Mouse (Mus musculus) kidney, adult 8-10 months (tissue): Measurements from ENCODE around the gene Cirbp.

ENCODE experiments used
- DNase-seq, 2 experiments: peaks; one replicate each; pipeline ENCODE4 v3.0.0; 2022

Gene Cirbp

DNA sequence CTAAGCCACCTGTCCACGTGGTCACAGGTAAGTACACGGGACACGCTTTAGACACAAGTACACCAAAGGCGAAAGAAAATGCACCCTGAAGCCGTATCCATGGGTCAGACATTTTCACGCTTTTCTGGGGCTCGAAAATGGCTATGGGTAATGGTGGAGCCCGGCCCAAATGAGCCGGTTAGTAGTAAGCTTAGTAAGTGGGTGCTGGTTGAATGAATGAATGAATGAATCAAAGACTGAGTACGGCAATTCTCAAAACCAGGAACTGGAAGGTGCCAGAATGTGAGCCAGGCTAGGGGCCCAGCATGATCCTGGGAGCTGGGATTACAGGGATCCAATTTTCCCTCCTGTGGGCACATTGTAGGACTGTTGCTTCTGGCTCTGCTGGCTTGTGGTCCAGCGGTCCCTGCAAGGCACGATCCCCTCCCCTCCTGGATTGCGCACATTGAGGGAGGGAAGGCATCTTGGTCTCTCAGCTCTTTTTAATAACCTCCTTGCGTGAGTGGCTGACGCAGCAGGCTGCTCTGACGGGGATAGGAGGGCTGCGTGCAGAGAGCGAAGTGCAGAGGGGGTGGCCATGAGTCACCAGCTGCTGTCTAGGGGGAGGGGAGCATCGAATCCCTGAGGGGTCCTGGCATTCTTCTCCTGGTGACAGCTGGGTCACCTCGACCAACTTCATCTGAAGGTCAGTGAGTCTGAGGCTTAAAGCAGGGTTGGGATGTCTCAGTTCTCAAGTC lies at the start of gene Cirbp:
Gene Cirbp (plus strand): TSS at position 594 of the 737 bp plus-strand sequence.
- DNase-seq, result peak; percentile 56 to 61

- DNase-seq, result peak in 1 of 2 experiments; percentile 23
Measured at GRCm38 (mm10) chr10:80116563-80116926, 49.2 kb upstream of the Cirbp start.

GRCm38 (mm10) chr10:80116927-80117691 lies 48.7 kb upstream of the Cirbp start:
- DNase-seq, result peak in 1 of 2 experiments; percentile 39

- no peak for DNase-seq
Measured at GRCm38 (mm10) chr10:80117736-80118135, 48.0 kb upstream of the Cirbp start.

- DNase-seq, result no peak
Measured at GRCm38 (mm10) chr10:80118552-80118951, 47.2 kb upstream of the Cirbp start.

- no peak for DNase-seq
Measured at GRCm38 (mm10) chr10:80120146-80120545, 45.6 kb upstream of the Cirbp start.

- no peak for DNase-seq
Measured at GRCm38 (mm10) chr10:80121639-80122038, 44.1 kb upstream of the Cirbp start.

GRCm38 (mm10) chr10:80123932-80124562 lies 41.7 kb upstream of the Cirbp start:
- DNase-seq, result no peak

DNA sequence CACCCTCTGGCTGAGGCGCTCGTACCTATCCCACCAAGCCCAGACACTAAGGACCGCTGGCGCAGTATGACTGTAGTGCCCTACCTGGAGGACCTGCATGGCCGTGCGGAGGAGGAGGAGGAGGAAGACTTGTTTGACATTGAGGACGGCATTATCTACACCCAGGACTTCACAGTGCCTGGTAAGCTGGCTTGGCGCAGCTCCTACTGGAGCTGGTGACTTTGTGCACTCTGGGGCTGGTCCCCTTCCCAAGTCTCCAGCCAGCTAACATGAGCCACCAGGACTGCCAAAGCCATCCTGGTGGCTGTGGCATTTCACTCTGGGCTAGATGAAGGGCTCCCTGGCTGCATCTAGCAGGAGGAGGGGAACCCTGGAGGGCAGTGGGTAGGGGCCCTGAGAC lies 37.9 kb upstream of the Cirbp start:
- no peak for DNase-seq

DNA sequence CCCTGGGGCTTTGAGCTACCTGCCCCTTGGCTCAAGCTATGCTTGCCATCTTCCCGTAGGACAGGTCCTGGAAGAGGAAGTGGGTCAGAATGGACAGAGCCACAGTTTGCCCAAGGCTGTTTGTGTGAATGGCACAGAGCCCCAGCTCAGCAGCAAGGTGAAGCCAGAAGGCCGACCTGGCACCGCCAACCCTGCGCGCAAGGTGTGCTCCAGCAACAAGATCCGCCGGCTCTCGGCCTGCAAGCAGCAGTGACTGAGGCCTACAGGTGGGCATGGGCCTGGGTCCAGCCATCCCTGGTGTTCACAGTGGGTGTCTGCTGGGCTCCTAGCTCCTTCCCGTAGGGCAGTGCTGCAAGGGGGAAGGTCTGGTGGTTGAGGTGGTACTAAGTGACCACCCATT lies 35.9 kb upstream of the Cirbp start:
- no peak for DNase-seq

DNA sequence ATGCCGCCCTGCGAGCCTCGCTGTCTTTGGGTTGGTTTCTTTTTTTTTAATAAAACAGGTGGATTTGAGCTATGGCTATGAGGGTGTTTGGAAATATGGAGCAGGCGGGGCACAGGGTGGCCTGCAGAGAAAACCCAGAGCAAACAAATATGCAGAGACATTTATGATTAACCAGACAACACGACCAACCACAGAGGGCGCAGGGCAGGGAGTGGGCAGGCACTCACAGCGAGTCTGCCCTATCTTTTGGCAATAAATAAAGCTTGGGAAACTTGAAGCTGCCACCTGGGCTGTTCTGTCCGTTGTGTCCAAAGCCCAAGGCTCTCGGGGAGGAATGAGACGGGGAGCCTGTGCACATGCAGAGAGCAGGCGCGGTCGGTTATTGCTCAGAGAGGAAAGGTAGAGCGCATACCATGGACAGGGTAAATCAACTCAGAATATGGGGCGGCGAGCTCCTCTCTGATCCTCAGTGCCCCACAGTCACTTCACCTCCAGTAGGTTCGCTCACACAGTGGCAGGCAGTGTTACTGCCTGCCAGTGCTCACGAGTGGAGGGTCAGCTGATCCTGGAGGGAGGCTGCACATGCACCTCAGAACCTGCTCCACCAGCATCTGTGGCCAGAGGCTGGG lies 35.3 kb upstream of the Cirbp start:
- peak; percentile 79 to 80 for DNase-seq

DNA sequence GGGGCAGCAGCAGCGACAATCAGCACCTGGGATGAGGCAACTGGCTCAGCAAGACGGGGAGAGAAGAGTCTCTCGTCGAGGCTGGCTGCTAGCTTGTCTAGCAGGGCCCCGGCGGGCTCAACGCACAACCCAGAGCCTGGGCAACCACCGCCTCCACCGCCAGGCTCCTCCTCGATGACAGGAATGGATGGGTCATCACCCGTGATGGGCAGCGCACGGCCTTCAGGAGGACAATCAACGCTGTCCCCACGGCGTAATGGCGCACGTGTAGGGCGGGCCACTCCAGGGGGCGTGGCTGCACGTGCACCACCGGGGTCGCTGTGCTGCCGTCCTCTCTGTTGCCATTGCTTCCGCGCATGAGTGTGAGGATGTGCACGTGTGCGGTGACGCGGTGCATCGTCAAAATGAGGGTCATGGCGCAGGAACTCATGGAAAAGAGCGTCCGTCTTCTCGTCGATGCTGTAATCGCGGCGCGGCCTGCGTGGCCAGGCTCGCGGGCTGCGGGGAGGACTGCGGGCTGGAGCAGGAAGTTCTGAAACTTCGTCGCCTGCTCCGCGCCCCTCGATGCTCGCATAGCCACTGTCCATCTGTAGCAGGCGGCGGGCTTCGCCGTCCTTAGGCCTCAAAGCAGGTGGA lies 34.4 kb upstream of the Cirbp start:
- DNase-seq, result no peak

GRCm38 (mm10) chr10:80131952-80132350 lies 33.8 kb upstream of the Cirbp start:
- no peak for DNase-seq

- DNase-seq, result peak in 1 of 2 experiments; percentile 47
Measured at GRCm38 (mm10) chr10:80133226-80133849, 32.4 kb upstream of the Cirbp start.

DNA sequence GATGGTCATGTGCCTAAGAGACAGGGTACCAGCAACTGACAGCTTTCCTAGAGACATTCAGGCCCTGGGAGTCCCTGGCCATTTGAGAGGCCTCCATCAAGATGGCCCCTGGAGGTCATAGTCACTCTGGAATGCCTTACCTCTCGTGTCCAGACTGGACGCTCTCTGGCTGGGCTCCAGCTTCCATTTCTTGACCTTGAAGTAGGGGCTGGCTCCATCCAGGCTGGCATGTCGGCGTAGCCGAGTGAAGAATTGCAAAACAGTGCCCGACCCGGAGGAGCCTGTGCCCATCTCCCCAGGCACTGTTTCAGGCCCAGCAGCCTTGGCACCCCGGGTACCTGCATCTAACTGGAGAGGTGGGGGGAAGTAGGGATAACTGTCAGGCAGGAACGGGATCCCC lies 31.4 kb upstream of the Cirbp start:
- DNase-seq, result peak in 1 of 2 experiments; percentile 47

- DNase-seq, result no peak
Measured at GRCm38 (mm10) chr10:80135161-80135560, 30.6 kb upstream of the Cirbp start.

GRCm38 (mm10) chr10:80135641-80136040 lies 30.1 kb upstream of the Cirbp start:
- DNase-seq, result no peak

DNA sequence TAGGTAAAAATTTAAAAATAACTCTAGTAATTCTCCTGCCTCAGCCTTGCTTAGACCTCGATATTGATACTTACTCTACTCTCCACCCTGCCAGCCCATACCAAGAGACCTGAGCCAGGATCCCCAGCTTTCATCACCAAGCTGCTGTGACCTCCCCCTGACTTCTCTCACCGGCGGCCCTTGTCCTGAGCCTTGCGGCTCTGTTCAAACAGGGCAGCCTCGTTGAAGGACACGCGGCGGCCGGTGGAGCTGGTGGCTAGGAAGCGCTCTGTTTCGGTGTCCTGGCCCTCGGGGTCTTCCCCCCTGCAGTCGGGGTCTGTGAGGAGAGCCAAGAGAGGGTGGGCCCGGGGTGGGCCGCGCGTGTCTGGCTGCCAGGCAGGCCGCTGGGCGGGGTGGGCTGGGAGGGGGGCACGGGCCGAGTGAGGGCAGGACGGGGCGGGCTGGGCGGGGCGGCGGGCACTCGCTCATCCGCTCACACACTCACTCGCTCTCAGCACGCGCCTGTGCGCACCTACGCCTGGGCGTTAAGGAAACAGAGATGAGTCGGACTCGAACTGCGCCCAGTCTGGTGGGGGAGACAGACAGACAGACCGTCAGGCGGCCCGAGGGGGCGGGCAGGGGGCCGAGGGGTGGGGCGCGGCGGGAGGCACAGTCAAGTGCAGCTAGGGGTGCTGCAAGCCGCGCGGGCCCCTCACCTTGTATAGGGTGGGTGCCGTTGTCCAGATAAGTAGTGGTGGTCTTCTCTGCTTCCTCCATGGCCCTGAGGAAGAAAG lies 29.4 kb upstream of the Cirbp start:
- no peak for DNase-seq

DNA sequence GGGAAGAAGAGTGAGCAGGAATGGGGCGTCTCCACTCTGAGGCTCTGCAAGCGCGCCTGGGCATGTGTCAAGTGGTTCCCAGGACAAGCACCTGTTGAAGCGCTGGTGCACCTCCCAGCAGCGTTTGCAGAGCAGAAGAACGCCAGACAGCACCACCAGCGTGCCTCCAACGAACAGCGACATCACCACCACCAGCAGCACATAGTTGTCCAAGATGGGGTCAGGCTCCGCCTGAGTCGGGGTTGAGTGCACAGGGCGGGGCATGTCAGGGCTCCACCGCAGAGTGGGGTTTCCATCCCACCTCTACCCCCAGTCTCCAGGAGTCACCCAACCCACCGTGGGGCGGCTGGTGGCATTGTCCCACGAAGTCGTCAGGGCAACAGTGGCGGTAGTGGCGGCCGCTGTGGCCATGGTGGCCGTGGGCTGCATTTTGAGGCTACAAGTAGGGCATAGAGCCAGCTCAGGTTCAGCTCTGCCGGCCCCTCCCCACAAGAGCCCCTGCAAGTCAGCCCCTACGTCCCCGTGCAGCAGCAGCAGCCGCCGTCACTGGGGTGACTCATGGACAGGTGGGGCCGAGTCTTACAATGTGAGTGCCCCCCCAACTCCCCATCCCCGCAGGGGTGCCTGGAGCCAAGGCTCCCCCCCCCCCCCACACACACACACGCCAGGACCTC lies 28.7 kb upstream of the Cirbp start:
- DNase-seq, result no peak

DNA sequence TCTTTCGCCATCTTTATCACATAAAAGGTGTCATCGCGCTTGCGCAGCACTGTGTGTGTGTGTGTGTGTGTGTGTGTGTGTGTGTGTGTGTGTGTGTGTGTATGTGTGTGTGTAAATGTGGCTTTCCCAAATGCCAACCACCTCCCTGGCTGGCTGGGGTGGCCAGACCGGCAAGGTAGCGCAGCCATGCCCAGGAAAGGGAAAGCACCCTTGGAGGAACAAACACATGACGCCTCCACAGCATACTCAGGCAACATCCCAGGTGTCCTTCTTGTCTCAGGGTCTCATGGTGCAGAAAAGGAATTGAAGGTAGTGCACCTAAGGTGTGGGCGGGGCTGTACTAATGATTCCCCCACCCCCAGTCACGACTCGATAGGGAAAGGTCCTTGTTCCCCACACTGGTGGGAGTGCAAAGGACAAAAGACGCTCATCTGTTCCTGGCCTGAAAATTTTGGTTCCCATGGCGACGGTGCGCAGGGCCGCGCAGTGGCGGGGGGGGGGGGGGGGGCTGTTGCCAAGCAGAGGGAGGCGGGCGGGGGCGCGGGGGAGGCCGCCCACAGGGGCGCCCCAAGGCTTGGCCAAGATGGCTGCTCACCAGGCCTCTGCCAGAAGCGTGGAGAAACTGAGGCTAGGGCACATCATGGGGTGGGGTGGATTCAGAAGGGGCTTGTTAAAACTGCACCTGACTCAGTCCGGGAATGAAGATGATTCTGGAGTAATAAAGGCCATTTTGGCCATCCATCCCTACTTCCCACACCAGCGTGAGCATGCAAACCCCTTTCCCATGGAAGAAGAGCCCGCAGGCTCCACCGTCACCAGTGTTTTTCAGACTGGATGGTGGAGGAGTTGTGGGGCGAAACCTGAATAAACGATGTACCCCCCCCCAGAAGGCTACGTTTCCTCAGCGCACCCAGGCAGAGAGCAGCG lies 27.9 kb upstream of the Cirbp start:
- no peak for DNase-seq
